Mouse (Mus musculus): ENCODE data around the gene Nin. TPM values are rescaled to one million over a fixed set of nuclear protein-coding genes. Genes with fewer than 3 reads are reported as not detected.

Gene Nin
- total and polyA plus RNA-seq, 2 experiments = 1.1 to 2.1 TPM

GRCm38 (mm10) chr12:70118721-70119345 is 5.3 kb upstream of the Nin start:
- no peaks in the 10 kb centered on the region for H3K27me3 ChIP-seq (ENCODE audit: control insufficient read depth, insufficient read depth, low read length)
- H3K9ac ChIP-seq (ENCODE audit: low read depth, low read length) = no peak overlapping the region
- WGBS = 93% methylated on average over 10 of the region's 10 CpGs
- no peak for DNase-seq (ENCODE audit: extremely low read depth, low read depth, low spot score)
- no peak overlapping the region for H3K4me3 ChIP-seq (ENCODE audit: insufficient read depth, low read depth, low read length)
- H3K4me1 ChIP-seq (ENCODE audit: control insufficient read depth, insufficient read depth, low read length) = no peaks in the 10 kb centered on the region
- no peak overlapping the region for H3K27ac ChIP-seq (replicated peaks; ENCODE audit: insufficient read depth, low read depth, low read length)
- no peaks in the 10 kb centered on the region for H3K36me3 ChIP-seq (ENCODE audit: control insufficient read depth, insufficient read depth, low read length)
- TF ChIP-seq CTCF (IDR thresholded peaks at IDR 0.05; ENCODE audit: low read depth, low read length) (no peak), POLR2A (IDR thresholded peaks at IDR 0.05; ENCODE audit: extremely low read depth, insufficient read depth, low read length) (no peak)
- no peaks in the 10 kb centered on the region for H3K79me2 ChIP-seq (ENCODE audit: control insufficient read depth, insufficient read depth, low read length)

GRCm38 (mm10) chr12:70117146-70117545 is 3.6 kb upstream of the Nin start:
- Histone ChIP-seq H3K79me2 (ENCODE audit: control insufficient read depth, insufficient read depth, low read length) (no peaks in the 10 kb centered on the region), H3K36me3 (ENCODE audit: control insufficient read depth, insufficient read depth, low read length) (no peaks in the 10 kb centered on the region), H3K27me3 (ENCODE audit: control insufficient read depth, insufficient read depth, low read length) (no peaks in the 10 kb centered on the region), H3K4me3 (ENCODE audit: insufficient read depth, low read depth, low read length) (no peak overlapping the region), H3K9ac (ENCODE audit: low read depth, low read length) (no peak overlapping the region), H3K4me1 (ENCODE audit: control insufficient read depth, insufficient read depth, low read length) (no peaks in the 10 kb centered on the region), H3K27ac (replicated peaks; ENCODE audit: insufficient read depth, low read depth, low read length) (no peak overlapping the region)
- TF ChIP-seq CTCF (IDR thresholded peaks at IDR 0.05; ENCODE audit: low read depth, low read length) (no peak), POLR2A (IDR thresholded peaks at IDR 0.05; ENCODE audit: extremely low read depth, insufficient read depth, low read length) (no peak)
- no peak for DNase-seq (ENCODE audit: extremely low read depth, low read depth, low spot score)
- WGBS = 75% methylated on average over 10 of the region's 10 CpGs

GRCm38 (mm10) chr12:70112090-70112383 is 1.5 kb downstream of the Nin start:
- DNase-seq (ENCODE audit: extremely low read depth, low read depth, low spot score) = no peak
- H3K9ac ChIP-seq (ENCODE audit: low read depth, low read length) = peak overlapping the region; percentile 25; the same call in 1 of the 2 replicates
- TF ChIP-seq CTCF (IDR thresholded peaks at IDR 0.05; ENCODE audit: low read depth, low read length) = no peak
- no peak for TF ChIP-seq POLR2A (IDR thresholded peaks at IDR 0.05; ENCODE audit: extremely low read depth, insufficient read depth, low read length)
- H3K27me3 ChIP-seq (ENCODE audit: control insufficient read depth, insufficient read depth, low read length) = no peaks in the 10 kb centered on the region
- H3K36me3 ChIP-seq (ENCODE audit: control insufficient read depth, insufficient read depth, low read length) = no peaks in the 10 kb centered on the region
- 11% methylated on average over 16 of the region's 16 CpGs for WGBS
- H3K4me1 ChIP-seq (ENCODE audit: control insufficient read depth, insufficient read depth, low read length) = peaks cover 3% of the 10 kb centered on the region; the same call in 1 of the 2 replicates
- no peak overlapping the region for H3K27ac ChIP-seq (replicated peaks; ENCODE audit: insufficient read depth, low read depth, low read length)
- no peaks in the 10 kb centered on the region for H3K79me2 ChIP-seq (ENCODE audit: control insufficient read depth, insufficient read depth, low read length)
- peak overlapping the region; percentile 83 for H3K4me3 ChIP-seq (ENCODE audit: insufficient read depth, low read depth, low read length)

- H3K36me3 ChIP-seq (ENCODE audit: control insufficient read depth, insufficient read depth, low read length) = no peaks in the 10 kb centered on the region
- WGBS = under 1% methylated on average over 98 of the region's 101 CpGs
- peak overlapping the region; percentile 54 for H3K27ac ChIP-seq (replicated peaks; ENCODE audit: insufficient read depth, low read depth, low read length)
- H3K27me3 ChIP-seq (ENCODE audit: control insufficient read depth, insufficient read depth, low read length) = no peaks in the 10 kb centered on the region
- H3K9ac ChIP-seq (ENCODE audit: low read depth, low read length) = peak overlapping the region; percentile 87
- DNase-seq (ENCODE audit: extremely low read depth, low read depth, low spot score) = peak; percentile 22
- peaks cover 3% of the 10 kb centered on the region; the same call in 1 of the 2 replicates for H3K4me1 ChIP-seq (ENCODE audit: control insufficient read depth, insufficient read depth, low read length)
- H3K4me3 ChIP-seq (ENCODE audit: insufficient read depth, low read depth, low read length) = peak overlapping the region; percentile 83
- no peaks in the 10 kb centered on the region for H3K79me2 ChIP-seq (ENCODE audit: control insufficient read depth, insufficient read depth, low read length)
- TF ChIP-seq CTCF (IDR thresholded peaks at IDR 0.05; ENCODE audit: low read depth, low read length) = no peak
- no peak for TF ChIP-seq POLR2A (IDR thresholded peaks at IDR 0.05; ENCODE audit: extremely low read depth, insufficient read depth, low read length)
Measured at GRCm38 (mm10) chr12:70111367-70112089, 2.0 kb downstream of the Nin start.

GRCm38 (mm10) chr12:70111117-70111366 is 2.5 kb downstream of the Nin start:
- DNase-seq (ENCODE audit: extremely low read depth, low read depth, low spot score) = no peak
- Histone ChIP-seq H3K27me3 (ENCODE audit: control insufficient read depth, insufficient read depth, low read length) (no peaks in the 10 kb centered on the region), H3K79me2 (ENCODE audit: control insufficient read depth, insufficient read depth, low read length) (no peaks in the 10 kb centered on the region), H3K9ac (ENCODE audit: low read depth, low read length) (peak overlapping the region; percentile 87), H3K4me3 (ENCODE audit: insufficient read depth, low read depth, low read length) (peak overlapping the region; percentile 83), H3K4me1 (ENCODE audit: control insufficient read depth, insufficient read depth, low read length) (peaks cover 3% of the 10 kb centered on the region; the same call in 1 of the 2 replicates), H3K27ac (replicated peaks; ENCODE audit: insufficient read depth, low read depth, low read length) (no peak overlapping the region), H3K36me3 (ENCODE audit: control insufficient read depth, insufficient read depth, low read length) (no peaks in the 10 kb centered on the region)
- 1% methylated on average over 16 of the region's 16 CpGs for WGBS
- TF ChIP-seq POLR2A (IDR thresholded peaks at IDR 0.05; ENCODE audit: extremely low read depth, insufficient read depth, low read length) (no peak), CTCF (IDR thresholded peaks at IDR 0.05; ENCODE audit: low read depth, low read length) (no peak)
